Mouse (Mus musculus) kidney, postnatal 0 days (tissue): ENCODE results near the gene Teddm1a. TPM values are rescaled to one million over a fixed set of nuclear protein-coding genes. Genes with fewer than 3 reads are reported as not detected.

ENCODE experiments used
- ATAC-seq: fragments of 200-750 bp; cut with Nextera tagmentation; replicated peaks from 2 replicates; pipeline ENCODE4 v1.8.0; 2017; ENCODE audit warnings: low read depth, moderate number of reproducible peaks, moderate TSS enrichment, moderate library complexity; ENCODE audit not compliant: low FRiP score
- DNase-seq: peaks from one replicate; pipeline ENCODE4 v3.0.0-alpha.2; 2016; ENCODE audit warnings: low spot score
- H3K27ac ChIP-seq: fragments of 300-500 bp; sonication (generic); 2 replicates; pipeline ENCODE4 v1.5.1; 2014; ENCODE audit warnings: mild to moderate bottlenecking
- H3K27me3 ChIP-seq: fragments of 300-500 bp; sonication (generic); 2 replicates; pipeline ENCODE4 v1.6.1; 2014; ENCODE audit warnings: low read length, mixed read lengths; ENCODE audit not compliant: insufficient read depth
- H3K36me3 ChIP-seq: fragments of 300-500 bp; sonication (generic); 2 replicates; pipeline ENCODE4 v1.6.1; 2014; ENCODE audit warnings: low read length, mixed read lengths; ENCODE audit not compliant: insufficient read depth
- H3K4me1 ChIP-seq: fragments of 300-500 bp; sonication (generic); replicated peaks from 2 replicates; pipeline ENCODE4 v1.6.1; 2014; ENCODE audit warnings: antibody characterized with exemption, low read length, mixed read lengths; ENCODE audit not compliant: insufficient read depth
- H3K4me2 ChIP-seq: fragments of 300-500 bp; sonication (generic); 2 replicates; pipeline ENCODE4 v1.6.1; 2014; ENCODE audit warnings: mild to moderate bottlenecking, low read length, moderate library complexity, mixed read lengths
- H3K4me3 ChIP-seq: fragments of 300-500 bp; sonication (generic); replicated peaks from 2 replicates; pipeline ENCODE4 v1.5.1; 2014; ENCODE audit warnings: low read depth, low read length
- H3K9ac ChIP-seq: fragments of 300-500 bp; sonication (generic); 2 replicates; pipeline ENCODE4 v1.6.1; 2014; ENCODE audit warnings: low read depth, low read length
- H3K9me3 ChIP-seq: fragments of 300-500 bp; sonication (generic); replicated peaks from 2 replicates; pipeline ENCODE4 v1.6.1; 2016; ENCODE audit warnings: low read length, inconsistent platforms, mixed read lengths
- CTCF ChIP-seq: IDR thresholded peaks from 2 replicates; pipeline ENCODE4 v1.5.1; 2016; ENCODE audit warnings: antibody characterized with exemption, low read depth, mild to moderate bottlenecking, moderate library complexity
- WGBS: fragments of 180-500 bp; shearing (Covaris S2); extraction: QIAGEN DNeasy Blood & Tissue Kit; methylation state at CpG from one replicate; pipeline ENCODE4 v1.1.7; 2014; 5-methylcytosine and 5-hydroxymethylcytosine counted together
- polyA plus RNA-seq: library from polyadenylated mRNA; unstranded; fragments of >200 nt; fragmentation: Nextera tagmentation; extraction: Ambion mirVana; gene quantifications from 2 replicates; pipeline ENCODE4 v1.2.1, GENCODE M21; 2015

Teddm1a gene
- polyA plus RNA-seq, 1 experiment from 2014 or later, result not detected

DNA sequence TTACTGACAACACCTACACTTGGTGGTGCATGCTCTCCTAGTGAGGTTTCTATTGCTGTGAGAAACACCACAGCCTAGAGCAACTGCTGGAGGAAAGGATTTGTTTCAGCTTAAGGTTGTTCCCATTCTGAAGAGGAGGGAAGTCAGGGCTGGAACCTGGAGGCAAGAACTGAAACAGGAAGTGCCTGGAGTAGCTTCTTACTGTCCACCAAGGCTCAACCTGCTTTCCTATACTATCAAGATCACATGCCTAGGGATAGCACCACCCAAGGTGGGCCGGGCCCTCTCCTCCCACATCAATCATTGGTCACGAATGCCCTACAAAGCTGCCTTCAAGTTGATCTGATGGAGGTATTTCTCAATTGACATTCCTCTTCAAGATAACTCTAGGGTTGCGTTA is 30.1 kb downstream of the Teddm1a start:
- no peak overlapping the region for H3K27ac ChIP-seq
- DNase-seq (no peak), ATAC-seq (no peak)
- no peaks in the 10 kb centered on the region for H3K9me3 ChIP-seq
- no peak for TF ChIP-seq CTCF
- no peaks in the 10 kb centered on the region for H3K27me3 ChIP-seq
- WGBS, result 91% methylated on average over 3 of the region's 3 CpGs
- no peak overlapping the region for H3K4me3 ChIP-seq
- H3K4me2 ChIP-seq, result no peak overlapping the region
- H3K4me1 ChIP-seq, result no peaks in the 10 kb centered on the region
- H3K36me3 ChIP-seq, result no peaks in the 10 kb centered on the region
- no peak overlapping the region for H3K9ac ChIP-seq

DNA sequence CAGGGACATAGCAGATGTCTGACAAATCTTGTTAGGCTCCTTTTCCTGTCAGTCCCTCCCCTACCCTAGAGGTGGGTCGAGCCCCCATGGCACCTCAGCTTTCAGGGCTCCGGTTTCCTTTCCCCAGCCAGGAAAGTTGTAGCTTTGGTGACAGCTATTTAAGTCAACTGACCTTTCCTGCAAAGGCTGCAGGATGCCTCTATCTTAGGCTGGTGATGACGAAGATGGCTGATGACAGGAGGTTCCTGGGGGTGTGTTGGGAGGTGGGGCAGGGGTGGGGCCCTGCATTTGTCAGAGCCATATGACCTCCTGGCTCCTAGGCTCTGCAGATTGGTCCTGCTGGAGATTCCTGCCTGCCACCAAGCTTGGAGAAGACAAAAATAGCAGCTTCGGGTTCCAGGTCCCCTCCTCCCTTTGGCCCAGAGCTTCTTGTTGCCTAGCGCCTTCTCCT is 31.1 kb downstream of the Teddm1a start:
- no peak for TF ChIP-seq CTCF
- no peak overlapping the region for H3K27ac ChIP-seq
- ATAC-seq, result no peak
- H3K9me3 ChIP-seq, result no peaks in the 10 kb centered on the region
- no peak overlapping the region for H3K4me3 ChIP-seq
- no peaks in the 10 kb centered on the region for H3K36me3 ChIP-seq
- 23% methylated on average over 5 of the region's 5 CpGs for WGBS
- no peaks in the 10 kb centered on the region for H3K27me3 ChIP-seq
- H3K4me1 ChIP-seq, result no peaks in the 10 kb centered on the region
- H3K4me2 ChIP-seq, result no peak overlapping the region
- H3K9ac ChIP-seq, result no peak overlapping the region
- DNase-seq, result no peak

DNA sequence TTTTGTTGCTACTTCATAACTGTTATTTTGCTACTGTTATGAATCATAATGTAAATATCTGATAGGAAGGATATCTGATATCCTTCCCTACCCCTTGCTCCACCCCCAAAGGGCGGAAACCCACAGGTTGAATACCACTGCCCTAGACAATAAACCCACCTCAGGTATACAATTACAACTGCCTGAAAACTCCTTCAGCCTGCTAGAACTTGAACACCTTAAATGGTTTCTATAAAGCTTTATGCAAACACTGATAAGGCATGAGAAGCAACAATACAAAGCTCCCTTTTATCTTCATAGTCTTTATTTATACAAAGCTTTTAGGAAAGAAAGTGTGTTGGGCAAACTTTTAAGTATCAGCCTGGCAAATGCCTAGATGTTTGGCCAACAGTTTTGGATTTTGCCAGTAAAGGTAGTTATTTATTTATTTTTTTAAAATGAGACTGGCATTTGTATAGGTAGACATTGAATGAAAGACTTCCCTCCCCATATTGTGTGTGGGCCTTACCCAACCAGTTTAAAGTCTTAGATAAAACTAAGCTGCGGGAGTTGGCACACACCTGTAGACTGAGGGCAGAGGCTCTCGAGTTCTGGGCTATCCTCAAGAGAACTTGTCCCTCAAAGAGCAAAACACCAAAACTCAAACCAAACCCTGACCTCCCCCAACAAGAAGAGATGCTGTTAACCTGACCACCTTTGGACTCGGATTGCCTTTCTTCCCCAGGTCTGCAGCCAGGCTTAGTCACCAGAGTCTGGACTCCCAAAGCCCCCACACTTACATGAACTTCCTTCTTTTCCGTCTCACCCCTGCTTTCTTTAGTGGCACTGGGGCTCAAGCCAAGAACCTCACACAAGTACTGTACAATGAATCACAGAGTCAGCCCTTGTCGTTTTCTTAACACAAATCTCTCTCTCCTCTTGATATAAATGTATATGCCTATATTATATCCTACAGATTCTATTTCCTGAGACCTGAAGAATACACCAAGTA is 33.1 kb downstream of the Teddm1a start:
- Histone ChIP-seq H3K4me3 (no peak overlapping the region), H3K4me1 (no peaks in the 10 kb centered on the region), H3K27ac (no peak overlapping the region), H3K9ac (no peak overlapping the region), H3K36me3 (no peaks in the 10 kb centered on the region), H3K4me2 (no peak overlapping the region), H3K9me3 (no peaks in the 10 kb centered on the region), H3K27me3 (no peaks in the 10 kb centered on the region)
- no peak for TF ChIP-seq CTCF
- 68% methylated on average over 6 of the region's 6 CpGs for WGBS
- DNase-seq, result no peak
- no peak for ATAC-seq

DNA sequence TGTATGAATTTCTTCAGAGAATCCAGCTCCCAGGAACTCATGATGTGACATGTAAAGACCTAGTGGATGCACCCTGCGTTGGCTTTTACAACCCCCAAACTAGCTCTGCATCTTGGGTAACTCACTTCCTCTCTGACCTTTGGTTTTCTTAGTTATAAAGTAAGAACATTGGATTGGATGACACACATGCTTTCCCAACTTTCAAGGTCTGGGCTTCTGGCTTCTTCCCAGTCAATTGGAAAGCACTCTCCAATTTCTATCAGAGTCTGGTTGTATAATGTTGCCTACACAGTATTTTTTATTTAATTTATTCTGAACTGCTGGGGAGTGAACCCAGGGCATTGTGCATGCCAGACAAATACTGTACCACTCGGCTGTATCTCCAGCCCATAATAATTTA is 38.9 kb downstream of the Teddm1a start:
- no peak overlapping the region for H3K4me3 ChIP-seq
- no peaks in the 10 kb centered on the region for H3K9me3 ChIP-seq
- WGBS, result 68% methylated on average over 2 of the region's 2 CpGs
- no peak for ATAC-seq
- H3K36me3 ChIP-seq, result no peaks in the 10 kb centered on the region
- DNase-seq, result no peak
- H3K27me3 ChIP-seq, result no peaks in the 10 kb centered on the region
- H3K27ac ChIP-seq, result no peak overlapping the region
- no peaks in the 10 kb centered on the region for H3K4me1 ChIP-seq
- no peak for TF ChIP-seq CTCF
- H3K9ac ChIP-seq, result no peak overlapping the region
- H3K4me2 ChIP-seq, result no peak overlapping the region

DNA sequence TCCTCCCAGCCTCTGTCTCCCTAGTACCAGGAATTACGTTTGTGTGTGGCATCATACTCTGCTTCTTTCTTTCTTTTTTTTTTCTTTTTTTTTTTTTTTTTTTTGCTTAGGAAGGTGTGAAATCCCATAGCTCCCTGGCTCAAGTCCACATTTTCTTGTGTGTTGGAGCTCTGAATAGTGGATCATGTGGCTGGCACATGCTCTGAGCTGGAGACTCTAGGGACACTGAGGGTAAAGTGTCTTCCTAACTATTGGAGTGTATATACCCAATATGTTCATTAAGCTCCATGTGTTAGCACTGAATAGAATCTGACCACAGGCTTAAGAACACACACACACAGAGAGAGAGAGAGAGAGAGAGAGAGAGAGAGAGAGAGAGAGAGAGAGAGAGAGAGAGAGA is 42.2 kb downstream of the Teddm1a start:
- ATAC-seq (no peak), DNase-seq (no peak)
- TF ChIP-seq CTCF, result no peak
- Histone ChIP-seq H3K36me3 (no peaks in the 10 kb centered on the region), H3K4me2 (no peak overlapping the region), H3K27me3 (no peaks in the 10 kb centered on the region), H3K4me3 (no peak overlapping the region), H3K27ac (no peak overlapping the region), H3K4me1 (no peaks in the 10 kb centered on the region), H3K9ac (no peak overlapping the region), H3K9me3 (no peaks in the 10 kb centered on the region)
- 71% methylated on average over 1 of the region's 1 CpGs for WGBS

DNA sequence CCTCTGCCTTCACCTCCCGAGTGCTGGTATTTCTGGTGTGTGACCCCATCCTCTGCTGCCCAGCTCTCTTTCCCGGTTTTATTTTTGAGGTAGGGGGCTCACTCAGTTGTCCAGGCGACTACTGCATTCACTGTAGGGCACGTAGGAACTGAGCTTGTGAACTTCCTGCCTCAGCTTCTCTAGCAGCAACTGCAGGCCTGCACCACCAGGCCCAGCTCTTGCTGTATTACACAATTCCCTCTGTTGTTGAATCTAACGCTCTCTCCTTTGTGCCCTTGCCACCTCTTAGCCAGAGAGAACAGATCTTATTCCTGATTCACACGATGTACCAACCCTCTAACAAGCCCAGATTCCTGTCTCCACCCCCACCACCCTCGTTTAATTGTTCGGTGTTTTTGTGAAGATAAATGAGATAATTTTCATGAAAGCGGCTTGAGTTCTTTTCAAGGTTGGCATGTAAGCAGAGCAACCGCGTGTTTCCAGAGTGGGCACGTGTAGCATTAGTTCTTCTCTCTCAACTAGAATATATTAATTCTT is 44.4 kb downstream of the Teddm1a start:
- no peaks in the 10 kb centered on the region for H3K9me3 ChIP-seq
- no peak overlapping the region for H3K4me3 ChIP-seq
- DNase-seq (no peak), ATAC-seq (no peak)
- WGBS, result 77% methylated on average over 12 of the region's 12 CpGs
- no peaks in the 10 kb centered on the region for H3K4me1 ChIP-seq
- TF ChIP-seq CTCF, result no peak
- no peak overlapping the region for H3K4me2 ChIP-seq
- H3K27ac ChIP-seq, result no peak overlapping the region
- no peak overlapping the region for H3K9ac ChIP-seq
- no peaks in the 10 kb centered on the region for H3K27me3 ChIP-seq
- no peaks in the 10 kb centered on the region for H3K36me3 ChIP-seq
